Mouse (Mus musculus) retina, postnatal 1 day (tissue): Measurements from ENCODE around the gene Mark3.

Experiments
- DNase-seq: peaks from one replicate; pipeline ENCODE4 v3.0.0-alpha.2; 2012

The Mark3 gene

DNA sequence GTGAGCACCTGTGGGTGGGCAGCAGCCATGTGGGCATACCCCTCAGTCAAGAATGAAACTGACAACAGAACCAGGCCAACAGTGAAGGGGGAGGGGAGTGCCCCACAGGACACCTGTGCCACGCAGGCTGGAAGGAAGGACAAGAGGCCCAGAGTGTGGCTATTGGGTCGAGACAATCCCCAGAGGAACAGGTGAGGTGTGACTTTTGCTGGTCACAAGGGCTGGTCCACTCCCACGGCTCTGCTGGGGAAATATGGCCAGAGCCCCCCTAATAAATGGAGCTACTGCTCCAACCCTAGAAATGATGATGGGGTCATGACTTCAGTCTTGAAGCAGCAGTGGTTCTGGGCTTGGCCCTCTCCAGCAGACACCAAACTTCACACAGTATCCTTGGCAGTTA, 129.0 kb downstream of the Mark3 start:
- DNase-seq = no peak

DNA sequence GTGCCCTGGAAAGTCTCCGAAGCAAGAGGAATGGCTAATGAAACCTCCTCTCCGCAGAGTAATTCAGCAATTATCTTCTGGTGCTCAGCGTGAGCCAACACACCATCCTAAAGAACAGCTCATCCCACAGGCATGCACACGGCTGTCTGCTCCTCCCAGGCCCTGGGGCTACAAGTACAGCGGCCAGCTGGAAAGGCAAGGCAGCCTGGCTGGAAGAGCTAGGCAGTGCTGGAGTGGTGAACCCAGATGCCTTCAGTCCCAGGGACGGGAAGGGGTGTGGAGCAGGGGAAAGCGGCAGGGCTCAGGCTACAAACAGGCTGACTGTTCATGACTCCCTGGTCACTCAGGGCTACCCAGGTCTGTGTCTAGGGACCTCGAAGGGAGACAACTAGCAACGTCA, 130.3 kb downstream of the Mark3 start:
- DNase-seq = peak; percentile 75

DNA sequence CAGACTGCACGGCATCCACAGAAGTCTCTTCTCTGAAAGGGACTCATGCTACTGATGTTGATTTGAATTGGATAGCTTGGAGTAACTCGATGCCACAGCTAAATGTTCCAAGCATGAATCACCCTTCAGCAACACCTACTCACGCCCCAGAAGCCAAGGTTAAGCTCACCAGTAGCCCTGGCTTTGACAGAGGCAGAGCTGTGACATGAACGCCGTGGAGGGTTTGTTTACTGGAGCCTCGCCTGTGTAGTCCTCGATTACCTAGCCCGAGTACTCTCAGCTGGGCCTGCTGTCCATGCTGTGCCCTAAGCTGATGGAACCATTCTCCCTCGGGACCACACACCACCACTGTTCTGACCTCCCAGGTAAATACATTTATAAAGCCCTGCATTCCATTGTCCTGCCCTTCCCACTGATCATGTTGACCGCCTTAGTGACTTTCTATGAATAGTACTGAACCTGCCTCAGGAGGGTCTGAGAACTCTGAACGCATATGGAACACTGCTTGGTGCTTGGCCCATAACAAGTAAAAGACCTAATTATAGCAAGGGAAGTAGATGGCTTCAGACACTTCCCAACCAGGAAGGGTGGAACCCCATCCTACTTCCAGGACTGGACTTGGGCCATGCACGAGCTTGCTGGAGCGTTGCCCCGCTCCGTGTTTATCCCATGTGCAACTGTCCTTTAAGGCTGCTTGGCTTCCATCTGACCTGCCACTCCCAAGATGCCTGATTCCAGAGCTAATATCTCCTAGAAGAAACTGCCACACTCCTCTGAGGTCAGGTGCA, 131.1 kb downstream of the Mark3 start:
- no peak for DNase-seq
